Mouse (Mus musculus): ENCODE measurements around the gene Sacm1l. TPM values are rescaled to one million over a fixed set of nuclear protein-coding genes. Genes with fewer than 3 reads are reported as not detected.

Sacm1l gene
- polyA plus RNA-seq, 1 experiment from 2014 or later, result 44.4 TPM

GRCm38 (mm10) chr9:123624741-123625140 is 95.2 kb downstream of the Sacm1l start:
- Histone ChIP-seq H3K27ac (replicated peaks) (no peak overlapping the region), H3K4me3 (no peak overlapping the region), H3K9me3 (no peaks in the 10 kb centered on the region), H3K36me3 (replicated peaks) (no peaks in the 10 kb centered on the region), H3K27me3 (replicated peaks; ENCODE audit: low read depth, poor library complexity, severe bottlenecking) (no peaks in the 10 kb centered on the region), H3K4me1 (no peaks in the 10 kb centered on the region)
- 84% methylated on average over 2 of the region's 2 CpGs for WGBS
- no peak for DNase-seq (ENCODE audit: low spot score)

GRCm38 (mm10) chr9:123625821-123626220 is 96.3 kb downstream of the Sacm1l start:
- H3K27me3 ChIP-seq (replicated peaks; ENCODE audit: low read depth, poor library complexity, severe bottlenecking), result no peaks in the 10 kb centered on the region
- H3K9me3 ChIP-seq, result no peaks in the 10 kb centered on the region
- 89% methylated on average over 11 of the region's 11 CpGs for WGBS
- no peak overlapping the region for H3K27ac ChIP-seq (replicated peaks)
- H3K4me3 ChIP-seq, result no peak overlapping the region
- H3K4me1 ChIP-seq, result no peaks in the 10 kb centered on the region
- no peak for DNase-seq (ENCODE audit: low spot score)
- H3K36me3 ChIP-seq (replicated peaks), result no peaks in the 10 kb centered on the region

DNA sequence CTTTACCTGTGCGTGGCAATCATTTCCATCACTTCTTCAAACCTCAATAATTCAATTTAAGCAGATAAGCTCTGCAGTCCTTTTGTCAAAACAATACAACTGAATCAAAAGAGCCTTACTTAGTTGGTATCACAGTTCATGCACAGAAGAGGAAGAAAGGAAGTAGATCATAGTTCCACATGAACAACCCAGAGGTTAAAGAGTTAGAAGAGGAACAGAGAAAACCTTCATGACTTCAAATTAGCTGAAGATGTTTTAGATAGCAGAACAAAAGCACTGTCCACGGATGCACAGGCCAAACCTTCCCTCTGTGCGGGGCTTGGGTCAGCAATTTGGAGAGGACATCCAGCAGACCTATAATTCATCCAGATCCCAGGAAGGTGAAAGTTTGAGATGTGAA is 102.1 kb downstream of the Sacm1l start:
- Histone ChIP-seq H3K27ac (replicated peaks) (no peak overlapping the region), H3K36me3 (replicated peaks) (no peaks in the 10 kb centered on the region)
- 84% methylated on average over 3 of the region's 3 CpGs for WGBS

DNA sequence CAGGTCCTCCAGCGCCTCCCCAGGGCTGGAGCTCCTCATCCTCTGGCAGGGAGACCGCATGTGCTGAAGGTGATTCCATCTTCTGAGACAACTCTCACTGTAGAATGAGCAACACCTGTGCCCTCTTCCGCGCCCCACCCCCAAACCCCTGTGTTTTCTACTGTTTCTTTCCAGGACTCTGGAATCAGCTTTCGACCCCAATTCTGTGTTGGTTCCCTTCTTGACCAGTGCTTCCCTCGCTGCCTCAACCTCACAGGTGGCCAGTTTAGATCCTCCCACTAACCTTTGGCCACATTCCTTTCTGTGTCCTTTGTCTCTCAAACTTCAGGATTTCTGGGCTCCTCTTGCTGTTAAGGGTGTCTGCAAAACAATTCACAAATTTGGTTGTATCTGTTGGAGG is 102.7 kb downstream of the Sacm1l start, which contains the start of gene Slc6a20b:
Slc6a20b (minus strand) TSS at position 285 of the 400 bp plus-strand sequence.
- Histone ChIP-seq H3K4me1 (no peaks in the 10 kb centered on the region), H3K27ac (replicated peaks) (no peak within 1 kb of the TSS), H3K36me3 (replicated peaks) (no peaks in the 10 kb centered on the region), H3K27me3 (replicated peaks; ENCODE audit: low read depth, poor library complexity, severe bottlenecking) (no peaks in the 10 kb centered on the region), H3K4me3 (no peak within 1 kb of the TSS), H3K9me3 (no peaks in the 10 kb centered on the region)
- no peak for DNase-seq (ENCODE audit: low spot score)
- WGBS, result 85% methylated on average over 6 of the region's 6 CpGs

More for the DNA sequence above, 102.1 kb downstream of the Sacm1l start:
- Histone ChIP-seq H3K4me1 (no peaks in the 10 kb centered on the region), H3K27me3 (replicated peaks; ENCODE audit: low read depth, poor library complexity, severe bottlenecking) (no peaks in the 10 kb centered on the region), H3K4me3 (no peak overlapping the region), H3K9me3 (no peaks in the 10 kb centered on the region)
- DNase-seq (ENCODE audit: low spot score), result no peak

DNA sequence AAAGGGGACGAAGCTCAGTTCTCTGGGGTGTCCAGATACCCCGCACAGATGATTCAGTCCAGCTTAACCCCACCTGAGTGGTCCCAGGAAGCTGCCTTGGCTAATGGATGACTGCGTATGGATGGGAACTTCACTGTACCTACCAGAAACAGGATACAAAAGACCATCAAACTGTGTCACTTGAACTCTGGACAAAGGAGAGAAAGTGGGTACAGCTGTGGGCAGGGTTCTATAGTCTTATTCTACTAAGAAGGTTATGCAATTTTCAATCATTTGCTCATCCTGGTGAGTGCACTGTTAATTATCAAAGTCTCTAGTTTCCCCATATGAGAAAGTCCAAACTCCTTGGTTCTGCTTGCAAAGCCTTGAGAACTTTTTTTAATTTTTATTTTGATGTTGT is 103.4 kb downstream of the Sacm1l start:
- WGBS, result 85% methylated on average over 3 of the region's 3 CpGs
- Histone ChIP-seq H3K9me3 (no peaks in the 10 kb centered on the region), H3K4me1 (no peaks in the 10 kb centered on the region), H3K36me3 (replicated peaks) (no peaks in the 10 kb centered on the region), H3K27me3 (replicated peaks; ENCODE audit: low read depth, poor library complexity, severe bottlenecking) (no peaks in the 10 kb centered on the region), H3K27ac (replicated peaks) (no peak overlapping the region), H3K4me3 (no peak overlapping the region)
- DNase-seq (ENCODE audit: low spot score), result no peak

DNA sequence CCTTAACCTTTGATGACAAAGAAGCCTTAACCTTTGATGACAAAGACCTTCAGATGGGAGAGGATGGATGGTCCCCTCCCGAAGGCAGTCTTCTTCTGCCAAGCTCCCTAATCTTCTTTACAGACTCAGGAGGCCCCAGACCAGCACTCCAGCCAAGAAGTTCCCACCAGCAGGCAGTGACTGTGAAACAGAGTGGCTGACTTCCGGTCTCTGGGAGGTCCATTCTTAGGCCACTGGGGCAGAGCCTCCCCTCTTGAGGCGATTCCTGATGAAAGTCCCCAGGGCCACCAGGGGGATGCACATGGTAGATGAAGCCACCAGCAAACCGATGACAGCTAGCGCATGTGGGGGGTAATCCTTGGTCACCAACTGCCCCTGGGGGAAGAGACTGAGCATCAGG is 107.2 kb downstream of the Sacm1l start:
- 64% methylated on average over 5 of the region's 5 CpGs for WGBS
- DNase-seq (ENCODE audit: low spot score), result no peak
- Histone ChIP-seq H3K27me3 (replicated peaks; ENCODE audit: low read depth, poor library complexity, severe bottlenecking) (no peaks in the 10 kb centered on the region), H3K4me1 (no peaks in the 10 kb centered on the region), H3K36me3 (replicated peaks) (no peaks in the 10 kb centered on the region), H3K9me3 (no peaks in the 10 kb centered on the region), H3K4me3 (no peak overlapping the region), H3K27ac (replicated peaks) (no peak overlapping the region)

DNA sequence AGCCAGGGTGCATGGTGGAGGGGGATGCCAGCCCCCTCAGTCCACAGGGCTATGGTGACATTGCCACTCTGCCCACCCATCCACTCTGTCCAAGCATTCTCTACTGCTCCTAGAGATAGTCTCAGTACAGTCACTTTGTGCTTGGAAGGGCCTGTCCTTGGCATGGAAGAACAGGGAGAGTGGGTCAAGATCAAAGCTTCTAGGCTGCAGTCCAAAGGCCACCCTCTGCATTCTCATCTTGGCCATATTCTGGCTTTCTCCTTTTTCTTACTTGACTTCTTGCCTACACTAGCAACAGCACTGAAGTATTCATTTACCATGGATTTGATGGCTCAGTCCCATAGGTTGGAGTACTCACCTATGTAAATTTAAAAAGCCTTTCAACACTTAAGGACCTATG is 108.7 kb downstream of the Sacm1l start:
- no peak overlapping the region for H3K4me3 ChIP-seq
- no peaks in the 10 kb centered on the region for H3K4me1 ChIP-seq
- no peak overlapping the region for H3K27ac ChIP-seq (replicated peaks)
- H3K36me3 ChIP-seq (replicated peaks), result no peaks in the 10 kb centered on the region
- H3K27me3 ChIP-seq (replicated peaks; ENCODE audit: low read depth, poor library complexity, severe bottlenecking), result no peaks in the 10 kb centered on the region
- no peak for DNase-seq (ENCODE audit: low spot score)
- H3K9me3 ChIP-seq, result no peaks in the 10 kb centered on the region

DNA sequence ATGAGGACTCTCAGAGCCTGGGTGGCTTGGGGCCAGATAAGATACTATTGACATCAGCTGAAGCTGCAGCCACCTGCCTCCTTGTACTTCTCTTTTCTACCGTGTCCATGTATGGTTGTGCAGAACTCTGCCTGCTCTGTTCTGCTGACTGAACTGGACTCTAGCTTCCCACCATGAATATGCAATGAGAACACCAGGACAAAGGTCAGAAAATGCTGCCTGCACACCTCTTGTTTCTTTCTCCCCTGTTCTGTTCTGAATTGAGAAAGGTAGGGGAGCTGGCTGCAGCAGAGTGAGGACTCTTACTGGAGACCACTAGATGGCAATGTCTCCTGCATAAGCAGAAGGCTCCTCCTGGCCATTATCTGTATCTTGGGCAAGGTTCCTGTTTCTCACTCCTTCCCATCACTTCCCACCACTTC is 109.1 kb downstream of the Sacm1l start:
- no peaks in the 10 kb centered on the region for H3K27me3 ChIP-seq (replicated peaks; ENCODE audit: low read depth, poor library complexity, severe bottlenecking)
- WGBS, result 80% methylated on average over 1 of the region's 1 CpGs
- peak; percentile 21 for DNase-seq (ENCODE audit: low spot score)
- H3K4me3 ChIP-seq, result no peak overlapping the region
- H3K27ac ChIP-seq (replicated peaks), result no peak overlapping the region
- H3K4me1 ChIP-seq, result no peaks in the 10 kb centered on the region
- no peaks in the 10 kb centered on the region for H3K36me3 ChIP-seq (replicated peaks)
- H3K9me3 ChIP-seq, result no peaks in the 10 kb centered on the region

GRCm38 (mm10) chr9:123640106-123640505 is 110.5 kb downstream of the Sacm1l start:
- no peaks in the 10 kb centered on the region for H3K9me3 ChIP-seq
- H3K27ac ChIP-seq (replicated peaks), result no peak overlapping the region
- DNase-seq (ENCODE audit: low spot score), result no peak
- H3K4me3 ChIP-seq, result no peak overlapping the region
- H3K4me1 ChIP-seq, result no peaks in the 10 kb centered on the region
- 59% methylated on average over 1 of the region's 1 CpGs for WGBS
- no peaks in the 10 kb centered on the region for H3K36me3 ChIP-seq (replicated peaks)
- H3K27me3 ChIP-seq (replicated peaks; ENCODE audit: low read depth, poor library complexity, severe bottlenecking), result no peaks in the 10 kb centered on the region

Other genes starting within 250 kb of the Sacm1l start
- gene Lars2, start 162.8 kb upstream of the Sacm1l start, polyA plus RNA-seq (2016; fragmentation: Nextera tagmentation; extraction: Ambion mirVana), result 705 and 749 TPM in 2 replicates
- gene Limd1, start 51.1 kb upstream of the Sacm1l start, polyA plus RNA-seq (2016; fragmentation: Nextera tagmentation; extraction: Ambion mirVana), result 52.1 and 60.8 TPM in 2 replicates
- 0.14 and 0.26 TPM in 2 replicates for gene Slc6a20b, start 102.8 kb downstream of the Sacm1l start, polyA plus RNA-seq (2016; fragmentation: Nextera tagmentation; extraction: Ambion mirVana)
- gene Ccr9, start 148.7 kb downstream of the Sacm1l start, polyA plus RNA-seq (2016; fragmentation: Nextera tagmentation; extraction: Ambion mirVana), result 0.05 and 0.06 TPM in 2 replicates
- 0.22 and 0.55 TPM in 2 replicates for gene Slc6a20a, start 149.1 kb downstream of the Sacm1l start, polyA plus RNA-seq (2016; fragmentation: Nextera tagmentation; extraction: Ambion mirVana)
- 36.5 and 41.3 TPM in 2 replicates for gene Lztfl1, start 187.9 kb downstream of the Sacm1l start, polyA plus RNA-seq (2016; fragmentation: Nextera tagmentation; extraction: Ambion mirVana)